Mouse (Mus musculus): ENCODE measurements around the gene 1700025C18Rik. TPM values are rescaled to one million over a fixed set of nuclear protein-coding genes. Genes with fewer than 3 reads are reported as not detected.

The 1700025C18Rik gene
- polyA plus RNA-seq, 2 experiments, result not detected

DNA sequence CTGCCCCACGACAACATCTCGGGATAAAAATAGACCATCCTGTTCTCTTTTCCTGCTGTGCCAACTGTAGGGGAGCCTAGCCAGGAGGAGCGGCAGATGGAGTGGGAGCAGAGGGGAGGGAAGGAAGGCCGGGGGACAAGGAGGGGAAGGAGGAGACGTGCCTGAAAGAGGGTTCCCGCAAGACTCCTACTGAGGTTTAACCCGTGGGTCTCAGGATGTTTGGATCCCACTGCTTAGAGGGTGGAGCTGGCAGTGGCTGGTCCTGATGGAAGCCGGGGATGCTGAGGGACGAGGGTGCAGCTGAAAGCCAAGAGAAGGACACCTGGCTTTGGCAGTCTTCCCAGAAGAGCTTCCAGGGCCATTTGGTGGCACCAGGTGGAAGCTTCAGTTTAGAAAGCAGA, 17.2 kb downstream of the 1700025C18Rik start:
- Histone ChIP-seq H3K4me3 (replicated peaks; ENCODE audit: low read length) (no peak overlapping the region), H3K27ac (replicated peaks; ENCODE audit: low read depth, low read length) (no peak overlapping the region), H3K9me3 (ENCODE audit: control insufficient read depth, low read length) (no peaks in the 10 kb centered on the region), H3K36me3 (ENCODE audit: control insufficient read depth, insufficient read depth, low read length) (no peaks in the 10 kb centered on the region), H3K27me3 (ENCODE audit: control insufficient read depth, insufficient read depth, low read length) (peaks cover 37% of the 10 kb centered on the region), H3K4me1 (ENCODE audit: control insufficient read depth, insufficient read depth, low read length) (peaks cover 3% of the 10 kb centered on the region; the same call in 1 of the 2 replicates), H3K4me2 (replicated peaks; ENCODE audit: low read depth, low read length, severe bottlenecking) (no peak overlapping the region), H3K9ac (ENCODE audit: low read depth, low read length, severe bottlenecking) (no peak overlapping the region)
- no peak for TF ChIP-seq POLR2A (IDR thresholded peaks at IDR 0.05; ENCODE audit: borderline replicate concordance, extremely low read depth, insufficient read depth, insufficient read length)
- ATAC-seq (ENCODE audit: low FRiP score, low read depth) (no peak), DNase-seq (ENCODE audit: low spot score) (no peak)
- 21% methylated on average over 9 of the region's 9 CpGs for WGBS

DNA sequence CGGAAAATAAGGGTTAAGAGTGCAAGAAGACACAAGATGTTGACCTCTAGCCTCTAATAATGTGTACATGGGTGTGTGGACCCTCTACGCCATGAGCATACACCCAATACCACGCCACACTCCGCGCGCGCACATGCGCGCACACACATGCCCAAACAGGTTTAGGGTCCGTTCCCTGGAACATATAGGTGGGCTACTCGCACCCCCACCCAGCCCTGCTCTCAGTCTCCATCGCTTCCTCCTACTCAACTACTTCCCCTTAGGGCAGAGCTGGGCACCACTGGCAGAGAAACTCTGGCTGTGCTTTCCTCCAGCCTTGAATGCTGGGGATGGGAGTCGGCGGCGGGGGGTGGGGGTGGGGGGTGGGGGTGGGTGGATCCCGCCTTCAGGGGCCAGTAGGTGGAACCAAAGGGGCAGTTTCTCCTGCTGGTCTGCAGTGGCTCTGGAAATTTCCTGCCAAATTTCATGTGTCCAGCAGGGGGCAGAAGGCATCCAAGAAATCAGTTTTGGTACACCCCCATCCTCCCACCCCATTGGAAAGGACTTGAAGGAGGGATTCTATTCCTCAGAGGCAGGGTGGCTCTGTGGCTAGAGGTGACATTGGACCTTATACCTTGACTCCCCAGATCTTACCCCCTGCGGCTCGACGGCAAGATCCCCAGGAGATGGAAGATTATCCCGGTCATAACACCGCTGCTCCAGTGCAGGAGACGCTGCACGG, 20.3 kb downstream of the 1700025C18Rik start:
- H3K4me3 ChIP-seq (replicated peaks; ENCODE audit: low read length), result no peak overlapping the region
- DNase-seq (ENCODE audit: low spot score) (peak; percentile 30), ATAC-seq (ENCODE audit: low FRiP score, low read depth) (no peak)
- H3K27ac ChIP-seq (replicated peaks; ENCODE audit: low read depth, low read length), result no peak overlapping the region
- H3K4me2 ChIP-seq (replicated peaks; ENCODE audit: low read depth, low read length, severe bottlenecking), result peak overlapping the region; percentile 26
- WGBS, result 19% methylated on average over 23 of the region's 23 CpGs
- no peak overlapping the region for H3K9ac ChIP-seq (ENCODE audit: low read depth, low read length, severe bottlenecking)
- H3K9me3 ChIP-seq (ENCODE audit: control insufficient read depth, low read length), result no peaks in the 10 kb centered on the region
- peaks cover 3% of the 10 kb centered on the region; the same call in 1 of the 2 replicates for H3K4me1 ChIP-seq (ENCODE audit: control insufficient read depth, insufficient read depth, low read length)
- peaks cover 6% of the 10 kb centered on the region; the same call in 1 of the 2 replicates for H3K27me3 ChIP-seq (ENCODE audit: control insufficient read depth, insufficient read depth, low read length)
- no peaks in the 10 kb centered on the region for H3K36me3 ChIP-seq (ENCODE audit: control insufficient read depth, insufficient read depth, low read length)
- TF ChIP-seq POLR2A (IDR thresholded peaks at IDR 0.05; ENCODE audit: borderline replicate concordance, extremely low read depth, insufficient read depth, insufficient read length), result no peak

DNA sequence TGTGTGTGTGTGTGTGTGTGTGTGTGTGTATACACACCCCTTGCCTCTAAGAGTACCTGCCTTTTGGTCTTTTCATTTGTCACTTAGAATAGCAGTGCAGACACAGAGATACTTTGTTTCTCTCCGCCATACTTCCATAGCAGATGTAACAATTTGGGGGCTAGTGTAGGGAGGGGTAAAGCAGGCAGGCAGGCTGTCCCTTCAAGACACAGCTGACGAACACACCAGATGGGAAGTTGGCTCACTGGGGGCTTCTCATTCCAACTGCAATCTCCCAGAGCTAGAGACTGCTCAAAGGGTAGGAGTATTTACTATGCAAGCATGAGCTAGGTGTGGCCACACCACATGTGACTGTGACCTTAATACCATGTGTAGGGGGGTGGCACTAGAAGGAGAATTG, 21.7 kb downstream of the 1700025C18Rik start:
- Histone ChIP-seq H3K4me1 (ENCODE audit: control insufficient read depth, insufficient read depth, low read length) (peaks cover 3% of the 10 kb centered on the region; the same call in 1 of the 2 replicates), H3K4me2 (replicated peaks; ENCODE audit: low read depth, low read length, severe bottlenecking) (no peak overlapping the region), H3K9ac (ENCODE audit: low read depth, low read length, severe bottlenecking) (no peak overlapping the region), H3K9me3 (ENCODE audit: control insufficient read depth, low read length) (no peaks in the 10 kb centered on the region), H3K27ac (replicated peaks; ENCODE audit: low read depth, low read length) (no peak overlapping the region), H3K27me3 (ENCODE audit: control insufficient read depth, insufficient read depth, low read length) (no peaks in the 10 kb centered on the region), H3K36me3 (ENCODE audit: control insufficient read depth, insufficient read depth, low read length) (no peaks in the 10 kb centered on the region), H3K4me3 (replicated peaks; ENCODE audit: low read length) (no peak overlapping the region)
- ATAC-seq (ENCODE audit: low FRiP score, low read depth) (no peak), DNase-seq (ENCODE audit: low spot score) (no peak)
- 76% methylated on average over 2 of the region's 2 CpGs for WGBS
- TF ChIP-seq POLR2A (IDR thresholded peaks at IDR 0.05; ENCODE audit: borderline replicate concordance, extremely low read depth, insufficient read depth, insufficient read length), result no peak

DNA sequence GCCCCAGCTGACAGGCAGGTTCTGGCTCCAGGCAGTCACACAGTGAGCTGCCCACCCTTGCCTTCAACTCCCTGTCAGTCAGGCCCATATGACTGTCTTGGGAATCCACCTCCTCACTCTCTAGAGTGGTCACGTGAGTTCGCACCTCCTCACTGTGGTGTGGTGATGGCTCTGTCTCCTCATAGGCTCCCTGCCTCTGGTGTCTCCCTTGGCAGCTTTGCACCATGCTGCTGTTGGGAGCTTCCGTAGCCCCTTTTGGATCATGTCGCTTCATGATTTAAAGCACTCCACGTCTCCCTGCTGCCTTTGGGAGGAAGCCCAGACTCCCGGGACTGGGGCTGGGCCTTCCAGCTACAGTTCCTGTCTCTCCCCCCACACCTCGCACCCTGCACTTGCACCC, 26.1 kb downstream of the 1700025C18Rik start:
- no peak for TF ChIP-seq POLR2A (IDR thresholded peaks at IDR 0.05; ENCODE audit: borderline replicate concordance, extremely low read depth, insufficient read depth, insufficient read length)
- Histone ChIP-seq H3K9ac (ENCODE audit: low read depth, low read length, severe bottlenecking) (no peak overlapping the region), H3K9me3 (ENCODE audit: control insufficient read depth, low read length) (no peaks in the 10 kb centered on the region), H3K27ac (replicated peaks; ENCODE audit: low read depth, low read length) (no peak overlapping the region), H3K4me2 (replicated peaks; ENCODE audit: low read depth, low read length, severe bottlenecking) (no peak overlapping the region), H3K4me3 (replicated peaks; ENCODE audit: low read length) (no peak overlapping the region), H3K27me3 (ENCODE audit: control insufficient read depth, insufficient read depth, low read length) (no peaks in the 10 kb centered on the region), H3K36me3 (ENCODE audit: control insufficient read depth, insufficient read depth, low read length) (no peaks in the 10 kb centered on the region), H3K4me1 (ENCODE audit: control insufficient read depth, insufficient read depth, low read length) (no peaks in the 10 kb centered on the region)
- ATAC-seq (ENCODE audit: low FRiP score, low read depth), result no peak
- no peak for DNase-seq (ENCODE audit: low spot score)
- WGBS, result 42% methylated on average over 7 of the region's 7 CpGs

DNA sequence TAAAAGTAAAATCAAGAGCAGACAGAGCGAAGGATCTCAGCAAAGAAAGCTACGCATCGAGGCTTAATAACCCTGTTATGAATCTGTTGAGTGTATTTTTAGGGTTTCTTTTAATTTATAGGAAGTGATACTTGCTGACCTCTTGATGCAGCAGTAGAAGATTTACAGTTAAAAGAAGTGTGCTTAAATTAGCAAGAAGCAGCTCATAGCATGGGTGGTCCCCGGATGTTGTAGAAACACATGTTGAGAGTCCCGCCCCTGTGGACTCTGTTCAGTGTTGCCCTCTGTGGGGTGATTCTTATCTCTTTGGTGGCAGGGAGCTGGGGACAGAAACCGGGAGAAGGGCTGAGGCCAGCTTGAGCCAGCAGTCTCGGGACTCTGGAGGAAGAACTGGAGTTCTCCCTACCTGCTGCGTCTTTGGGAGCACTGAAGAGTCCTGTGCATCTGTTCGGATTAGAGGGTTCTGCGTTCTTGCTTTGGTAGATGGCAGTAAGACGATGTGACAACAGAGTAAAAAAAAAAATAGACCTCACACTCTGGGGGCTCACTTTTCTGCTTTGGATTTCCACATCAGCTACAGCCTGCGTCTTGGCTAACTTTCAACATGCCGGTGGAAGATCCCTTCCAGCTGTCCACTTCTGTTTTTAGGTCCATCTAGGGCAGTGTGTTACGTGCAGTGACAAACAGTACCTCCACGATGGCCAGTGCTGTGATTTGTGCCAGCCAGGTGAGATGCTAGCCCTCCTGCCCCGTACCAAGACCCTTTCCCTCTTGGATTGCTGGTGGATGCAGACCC, 28.7 kb downstream of the 1700025C18Rik start:
- DNase-seq (ENCODE audit: low spot score) (no peak), ATAC-seq (ENCODE audit: low FRiP score, low read depth) (no peak)
- H3K9me3 ChIP-seq (ENCODE audit: control insufficient read depth, low read length), result no peaks in the 10 kb centered on the region
- H3K27me3 ChIP-seq (ENCODE audit: control insufficient read depth, insufficient read depth, low read length), result no peaks in the 10 kb centered on the region
- H3K9ac ChIP-seq (ENCODE audit: low read depth, low read length, severe bottlenecking), result no peak overlapping the region
- H3K4me3 ChIP-seq (replicated peaks; ENCODE audit: low read length), result no peak overlapping the region
- no peaks in the 10 kb centered on the region for H3K4me1 ChIP-seq (ENCODE audit: control insufficient read depth, insufficient read depth, low read length)
- 79% methylated on average over 16 of the region's 16 CpGs for WGBS
- no peak overlapping the region for H3K27ac ChIP-seq (replicated peaks; ENCODE audit: low read depth, low read length)
- no peaks in the 10 kb centered on the region for H3K36me3 ChIP-seq (ENCODE audit: control insufficient read depth, insufficient read depth, low read length)
- TF ChIP-seq POLR2A (IDR thresholded peaks at IDR 0.05; ENCODE audit: borderline replicate concordance, extremely low read depth, insufficient read depth, insufficient read length), result no peak
- no peak overlapping the region for H3K4me2 ChIP-seq (replicated peaks; ENCODE audit: low read depth, low read length, severe bottlenecking)

Data from limb, embryonic 14.5 days (tissue).